Mouse (Mus musculus) urinary bladder, postnatal 36 days (tissue): ENCODE data around the gene Slc8b1.
"Not testable (repeated sequence)": the region's sequence is repeated elsewhere in the genome, so short reads cannot be mapped to it uniquely, and the experiment has no call there.

ENCODE experiments used
- DNase-seq, 2 experiments: peaks; one replicate each; pipeline ENCODE4 v3.0.0; 2022; ENCODE audit warnings: low spot score in 2 of 2, mixed read lengths in 1 of 2

The Slc8b1 gene

DNA sequence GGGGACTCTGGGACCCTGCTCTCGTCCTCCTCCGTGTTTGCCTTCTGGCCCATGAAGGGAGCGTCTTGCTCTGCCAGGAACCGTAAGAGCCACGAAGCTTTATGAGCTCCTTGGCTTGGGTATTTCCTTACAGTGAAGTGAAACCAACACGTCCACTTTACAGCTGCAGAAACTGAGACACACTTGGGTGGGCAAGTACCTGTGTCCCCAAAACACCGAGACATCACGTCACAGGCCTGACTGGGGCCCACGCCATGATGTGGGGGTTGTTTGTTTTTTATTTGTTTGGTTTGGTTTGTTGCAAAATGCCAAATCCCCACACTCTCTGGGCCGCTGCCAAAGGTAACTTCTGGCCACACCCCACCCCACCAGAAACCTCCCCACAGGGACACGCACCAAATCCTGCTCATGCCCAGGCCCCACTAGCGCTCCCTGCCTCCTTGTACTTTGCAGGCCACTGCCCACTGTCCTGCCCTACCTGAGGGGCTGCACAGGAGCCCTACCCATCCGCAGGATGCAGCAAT lies 15.2 kb upstream of the Slc8b1 start:
- DNase-seq, result no peak

DNA sequence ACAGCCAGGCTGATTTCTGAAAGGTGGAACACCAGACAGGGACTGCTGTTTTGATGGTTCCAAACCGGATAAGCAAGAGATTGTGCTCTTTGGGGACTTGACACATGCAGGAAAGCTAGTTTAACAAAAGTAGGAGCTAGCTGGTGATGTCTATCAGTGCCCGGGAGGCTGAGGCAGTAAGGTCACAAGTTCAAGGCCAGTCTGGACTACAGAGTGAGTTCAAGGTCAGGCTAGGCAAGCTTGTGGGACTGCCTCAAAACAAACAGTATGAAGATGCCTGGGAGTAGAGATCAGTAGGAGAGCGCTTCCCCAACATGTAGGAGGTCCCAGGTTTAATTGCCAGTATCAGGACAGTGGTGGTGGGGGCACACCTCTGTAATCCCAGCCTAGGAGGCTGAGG lies 13.9 kb upstream of the Slc8b1 start:
- no peak for DNase-seq

DNA sequence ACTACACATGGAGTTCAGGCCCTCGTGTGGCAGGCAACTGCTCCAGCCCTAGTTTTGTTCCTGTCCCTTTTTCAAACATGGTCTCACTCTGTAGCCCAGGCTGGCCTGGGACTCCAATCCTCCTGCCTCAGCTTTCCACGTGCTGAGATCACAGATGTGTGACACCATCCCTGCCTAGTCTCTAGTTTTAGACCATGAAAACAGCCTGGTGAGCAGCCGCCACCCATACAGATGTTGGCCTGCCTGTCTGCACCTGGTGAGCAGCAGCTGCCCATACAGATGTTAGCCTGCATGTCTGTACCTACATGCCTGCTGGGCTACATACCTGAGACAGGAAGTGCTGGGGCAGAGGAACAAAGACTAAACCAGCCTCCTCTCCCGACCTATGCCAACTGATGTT lies 11.8 kb upstream of the Slc8b1 start:
- no peak for DNase-seq

DNA sequence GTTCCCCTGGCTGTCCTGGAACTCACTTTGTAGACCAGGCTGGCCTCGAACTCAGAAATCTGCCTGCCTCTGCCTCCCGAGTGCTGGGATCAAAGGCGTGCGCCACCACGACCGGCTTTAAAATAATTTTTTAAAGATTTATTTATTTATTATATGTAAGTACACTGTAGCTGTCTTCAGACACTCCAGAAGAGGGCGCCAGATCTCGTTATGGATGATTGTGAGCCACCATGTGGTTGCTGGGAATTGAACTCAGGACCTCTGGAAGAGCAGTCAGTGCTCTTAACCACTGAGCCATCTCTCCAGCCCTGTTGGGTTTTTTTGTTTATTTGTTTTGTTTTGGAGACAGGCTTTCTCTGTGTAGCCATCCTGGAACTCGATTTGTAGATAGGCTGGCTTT lies 10.4 kb upstream of the Slc8b1 start:
- DNase-seq, result not testable (repeated sequence)

DNA sequence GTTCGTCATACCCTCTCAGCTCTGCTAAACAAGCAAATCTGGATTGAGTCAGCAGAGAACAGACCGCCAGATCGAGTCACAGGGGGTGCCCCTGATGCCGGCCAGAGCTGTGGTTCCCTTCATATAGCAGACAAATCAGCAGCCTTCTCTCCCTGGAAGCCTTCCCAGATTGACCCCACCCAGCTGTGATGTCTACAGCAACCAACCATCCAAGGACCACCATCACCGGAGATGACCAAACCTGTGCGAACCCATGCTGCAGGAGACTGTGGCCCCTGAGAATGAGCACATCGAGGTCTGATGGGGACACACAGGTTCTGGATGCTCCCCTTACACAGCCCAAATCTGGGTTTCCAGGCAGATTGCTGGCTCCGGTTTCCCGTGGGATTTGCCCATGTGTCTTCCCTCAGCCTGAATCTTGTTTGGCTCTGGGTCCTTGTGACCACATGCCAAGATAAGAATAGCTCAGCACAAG lies 8.8 kb upstream of the Slc8b1 start:
- DNase-seq, result no peak

DNA sequence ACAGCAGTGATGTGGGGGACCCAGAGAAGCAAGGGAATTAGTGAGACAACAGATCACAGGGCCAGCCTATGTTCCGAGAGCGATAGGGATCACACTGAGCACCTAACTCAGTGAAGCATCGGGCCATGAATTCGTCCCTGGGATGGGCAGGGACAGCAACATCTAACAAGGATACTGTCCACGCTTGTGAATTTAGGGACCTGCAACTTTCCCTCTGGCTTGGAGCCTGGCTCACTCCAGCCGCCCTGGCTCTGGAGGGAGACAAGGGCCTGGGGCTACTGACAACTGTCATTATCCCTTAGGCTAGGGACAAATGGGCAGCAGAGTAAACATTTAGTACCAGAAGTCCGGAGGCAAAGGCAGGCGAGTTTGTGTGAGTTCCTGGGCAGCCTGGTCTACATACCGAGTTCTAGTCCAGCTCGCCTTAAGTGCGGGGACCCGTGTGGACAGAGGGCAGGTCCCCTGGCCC lies 8.3 kb upstream of the Slc8b1 start:
- no peak for DNase-seq

DNA sequence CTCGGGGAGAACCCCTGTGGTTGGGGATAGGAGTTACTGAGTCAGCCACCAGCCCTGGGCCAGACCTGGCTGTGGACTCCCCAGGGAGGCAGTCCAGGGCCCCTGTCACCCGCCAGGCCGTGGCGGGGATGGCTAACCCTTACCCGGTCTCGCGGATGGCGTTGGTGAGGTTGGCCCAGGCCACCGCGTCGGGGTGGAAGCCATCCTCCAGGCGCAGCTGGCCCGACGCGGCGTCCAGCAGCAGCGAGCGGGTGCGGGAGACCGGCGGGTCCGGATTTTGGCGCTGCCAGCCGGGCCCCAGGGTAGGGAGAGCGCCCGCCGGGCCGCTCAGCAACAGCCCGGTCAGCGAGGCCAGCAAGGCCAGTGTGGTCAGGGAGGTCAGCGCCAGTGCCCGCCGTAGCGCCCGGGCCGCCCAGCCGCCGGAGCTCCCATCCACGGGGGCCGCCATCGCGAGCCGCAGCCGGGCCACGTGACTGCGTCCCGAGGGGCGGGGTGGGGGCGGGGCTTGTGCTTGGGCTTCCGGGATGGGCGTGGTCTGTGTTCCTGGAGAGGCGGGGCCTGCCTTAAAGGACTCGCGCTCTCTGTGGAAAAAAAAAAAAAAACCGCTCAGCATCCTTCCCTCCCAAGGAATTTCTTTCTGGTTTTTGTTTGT lies 7.7 kb upstream of the Slc8b1 start, which contains the start of gene Plbd2:
Plbd2 (minus strand) TSS at position 482 of the 652 bp plus-strand sequence.
- DNase-seq, result peak; percentile 56 to 80

DNA sequence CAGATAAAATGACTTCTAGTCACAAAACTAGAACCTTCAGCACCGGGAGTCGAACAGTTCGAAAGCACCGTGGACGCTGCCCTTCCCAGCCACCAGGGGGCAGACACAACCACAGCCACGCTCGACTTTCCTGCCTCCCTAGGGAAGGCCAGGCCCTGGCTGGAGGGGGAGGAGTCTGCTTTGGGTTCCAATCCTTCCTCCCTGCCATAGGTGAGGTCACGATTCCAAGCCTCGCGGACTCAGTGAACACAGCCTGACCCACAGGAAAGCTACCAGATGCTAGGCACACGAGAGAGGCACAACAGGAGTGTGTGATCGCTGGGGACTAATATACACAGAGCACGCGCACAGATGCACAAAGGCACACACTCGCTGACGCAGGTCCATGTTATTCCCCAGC lies 5.6 kb upstream of the Slc8b1 start:
- DNase-seq, result peak; percentile 76 to 86

DNA sequence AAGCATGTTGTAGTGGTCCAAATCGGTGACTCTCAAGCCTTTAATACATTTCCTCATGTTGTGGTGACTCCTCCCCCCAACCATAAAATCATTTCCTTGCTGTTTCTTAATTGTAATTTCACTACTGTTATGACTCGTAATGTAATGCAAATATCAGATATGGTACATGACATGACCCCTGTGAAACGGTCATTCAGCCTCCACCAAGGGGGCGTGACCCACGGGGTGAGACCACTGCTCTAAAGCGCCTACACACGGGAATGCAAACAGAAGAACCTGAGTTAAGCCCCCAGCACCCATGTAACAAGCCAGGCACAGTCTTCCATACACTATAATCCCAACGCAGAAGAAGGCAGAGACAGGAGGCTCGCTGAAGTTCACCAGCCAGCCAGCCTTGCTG lies 5.2 kb upstream of the Slc8b1 start:
- no peak for DNase-seq

DNA sequence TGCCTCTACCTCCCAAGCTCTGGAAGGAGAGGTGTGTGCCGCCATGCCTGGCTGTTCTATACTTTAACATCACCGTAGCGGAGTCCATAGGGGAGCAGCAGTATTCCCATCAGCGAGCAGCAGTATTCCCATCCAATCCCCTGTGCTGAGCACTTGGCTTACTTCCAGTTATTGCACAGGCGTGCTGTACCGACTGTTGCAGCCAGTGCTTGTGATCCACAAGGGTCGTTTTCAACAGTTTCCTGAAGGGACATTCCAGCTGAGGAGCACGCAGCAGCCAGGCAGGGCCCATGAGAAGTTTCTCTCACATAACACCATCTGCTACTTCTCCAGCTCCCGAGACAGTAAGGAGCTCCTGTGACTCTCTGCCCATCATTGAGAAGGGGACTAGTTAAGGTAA lies 4.5 kb upstream of the Slc8b1 start:
- no peak for DNase-seq

DNA sequence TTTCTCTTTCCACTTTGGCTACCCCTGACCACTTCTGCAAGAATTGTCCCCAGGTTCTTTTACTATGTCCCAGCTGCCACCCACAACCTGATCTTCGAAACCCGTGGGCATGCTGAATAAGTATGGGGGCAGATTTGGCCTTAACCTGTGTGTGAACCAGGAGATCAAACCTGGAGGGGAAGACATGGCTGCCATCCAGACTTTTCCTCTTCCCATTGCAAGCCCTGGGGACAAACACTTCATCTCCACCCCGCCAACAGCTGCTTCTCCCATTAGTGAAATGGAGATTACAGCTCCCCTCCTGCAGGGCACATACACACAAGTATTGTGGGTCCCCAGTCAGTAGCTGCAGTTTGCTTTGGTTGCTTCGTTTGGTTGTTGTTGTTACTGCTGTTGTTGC lies 3.7 kb upstream of the Slc8b1 start:
- DNase-seq, result no peak

DNA sequence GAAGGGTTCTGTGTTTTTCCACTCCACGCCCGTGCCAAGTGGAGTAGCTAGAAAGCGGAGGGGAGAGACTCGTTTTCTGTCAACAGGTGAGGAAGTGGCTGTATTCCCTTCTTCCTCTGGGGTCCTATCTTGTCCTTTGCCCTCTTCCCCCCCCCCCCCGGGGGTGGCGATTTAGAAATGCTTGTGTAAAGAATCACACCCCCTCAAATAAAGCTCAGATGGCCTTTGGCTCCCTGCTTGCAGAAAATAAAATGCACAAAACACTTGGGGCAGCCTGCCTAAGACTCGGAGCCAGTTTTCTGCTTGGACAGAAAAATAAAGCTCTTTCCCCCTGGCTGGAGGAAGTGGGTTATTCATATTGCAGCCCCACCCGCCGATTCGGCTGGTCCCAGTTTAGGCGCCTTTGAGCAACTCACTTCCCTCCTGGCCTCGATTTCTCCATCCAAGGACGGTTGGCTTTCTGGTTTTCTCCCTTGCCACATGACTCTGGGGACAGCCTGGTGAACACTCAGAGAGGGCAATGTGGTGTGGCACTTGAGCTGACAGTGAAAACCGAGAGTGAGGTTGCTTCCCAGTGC lies 764 bp downstream of the Slc8b1 start:
- peak in 1 of 2 experiments; percentile 58 for DNase-seq

DNA sequence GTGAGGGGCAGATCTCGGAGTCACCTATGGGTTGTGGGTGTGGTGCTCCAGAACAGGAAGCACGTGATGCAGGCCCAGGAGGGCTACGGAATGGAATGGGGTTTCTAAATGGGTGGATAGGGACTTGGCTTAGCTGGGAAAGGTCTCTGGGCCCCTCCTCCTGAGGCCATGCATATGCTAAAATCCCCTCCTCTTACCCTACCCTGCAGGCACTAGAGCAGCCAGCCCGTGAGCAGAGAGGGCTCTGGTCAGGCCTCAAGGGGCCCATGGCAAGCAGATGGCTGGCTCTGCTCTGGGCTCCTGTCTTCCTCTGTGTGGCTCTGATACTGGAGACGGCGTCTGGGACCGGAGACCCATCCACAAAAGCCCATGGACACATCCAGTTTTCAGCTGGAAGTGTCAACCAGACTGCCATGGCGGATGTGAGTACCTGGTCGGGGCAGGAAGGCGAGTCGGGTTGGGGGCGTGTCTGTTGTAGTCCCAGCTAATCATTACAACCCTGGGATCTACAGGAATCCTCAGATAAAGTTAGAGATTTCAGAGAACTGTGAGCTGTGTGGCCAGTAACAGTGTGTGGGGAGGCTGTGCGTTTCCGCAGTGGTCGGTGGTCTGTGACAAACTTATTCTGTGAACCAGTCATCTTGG lies 2.1 kb downstream of the Slc8b1 start:
- no peak for DNase-seq

DNA sequence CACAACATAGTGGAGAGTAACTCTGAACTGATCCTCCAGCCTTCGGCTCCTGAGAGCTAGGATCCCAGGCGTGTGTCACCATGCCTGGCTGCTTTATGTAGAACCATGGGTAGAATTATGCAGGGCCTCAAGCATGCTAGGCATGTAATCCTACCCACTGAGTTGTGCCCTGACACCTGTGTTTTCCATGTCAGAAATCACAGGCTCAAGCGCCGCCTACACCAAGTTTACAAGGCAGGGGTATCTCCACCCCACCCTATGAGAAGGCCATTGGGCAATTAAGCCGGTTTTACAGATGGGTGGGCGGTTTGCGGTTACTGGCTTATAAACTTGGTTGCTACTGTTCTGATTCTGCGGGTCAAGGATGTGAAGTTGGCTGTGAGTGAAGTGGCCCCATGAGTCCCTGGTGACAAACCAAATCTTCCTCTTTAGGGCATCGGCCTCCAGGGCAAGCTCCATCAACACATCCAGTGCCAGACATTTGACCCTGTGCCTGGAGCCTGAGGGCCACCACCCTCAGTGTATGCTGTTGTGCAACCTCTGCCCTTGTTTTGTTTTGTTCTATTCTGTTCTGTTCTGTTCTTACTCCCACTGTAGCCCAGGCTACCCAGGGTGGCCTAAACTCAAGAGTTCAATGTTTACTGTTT lies 3.2 kb downstream of the Slc8b1 start:
- peak in 1 of 2 experiments; percentile 44 for DNase-seq

DNA sequence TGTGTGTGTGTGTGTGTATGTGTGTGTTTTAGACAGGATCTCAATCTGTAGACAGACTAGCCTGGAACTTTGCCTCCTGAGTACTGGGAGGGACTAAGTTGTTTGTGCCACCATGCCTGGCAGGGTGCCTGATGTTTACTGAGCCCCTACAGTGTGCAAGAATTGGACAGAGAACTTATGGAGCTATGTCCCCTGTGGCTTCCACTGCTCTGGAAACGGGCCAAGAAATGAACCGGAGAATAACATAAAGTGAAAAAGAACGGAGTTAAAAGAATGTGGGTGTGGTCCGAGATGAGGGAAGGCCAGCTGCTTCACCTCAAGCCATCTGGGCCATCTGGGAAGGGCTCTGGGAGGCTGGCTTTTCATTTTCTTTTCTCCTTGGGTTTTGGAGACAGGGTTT lies 3.8 kb downstream of the Slc8b1 start:
- peak in 1 of 2 experiments; percentile 35 for DNase-seq

DNA sequence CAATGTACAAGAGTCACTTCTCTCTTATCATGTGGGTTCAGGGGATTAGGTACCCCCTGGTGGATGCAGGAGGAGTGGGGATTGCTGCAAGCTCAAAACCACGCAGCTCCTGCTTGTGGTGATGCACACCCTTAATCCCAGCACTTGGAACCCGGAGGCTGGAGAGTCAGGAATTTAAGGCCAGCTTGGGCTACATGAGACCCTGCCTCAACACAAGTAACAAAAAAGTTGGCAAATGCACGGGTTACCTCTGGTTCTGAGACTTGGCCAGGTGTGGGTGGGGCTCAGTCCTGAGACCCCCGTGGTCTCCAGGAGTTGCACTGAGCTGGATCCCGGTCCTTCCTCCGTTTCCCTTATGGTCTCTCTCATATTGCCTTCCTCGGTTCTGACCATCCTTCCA lies 4.5 kb downstream of the Slc8b1 start:
- no peak for DNase-seq

DNA sequence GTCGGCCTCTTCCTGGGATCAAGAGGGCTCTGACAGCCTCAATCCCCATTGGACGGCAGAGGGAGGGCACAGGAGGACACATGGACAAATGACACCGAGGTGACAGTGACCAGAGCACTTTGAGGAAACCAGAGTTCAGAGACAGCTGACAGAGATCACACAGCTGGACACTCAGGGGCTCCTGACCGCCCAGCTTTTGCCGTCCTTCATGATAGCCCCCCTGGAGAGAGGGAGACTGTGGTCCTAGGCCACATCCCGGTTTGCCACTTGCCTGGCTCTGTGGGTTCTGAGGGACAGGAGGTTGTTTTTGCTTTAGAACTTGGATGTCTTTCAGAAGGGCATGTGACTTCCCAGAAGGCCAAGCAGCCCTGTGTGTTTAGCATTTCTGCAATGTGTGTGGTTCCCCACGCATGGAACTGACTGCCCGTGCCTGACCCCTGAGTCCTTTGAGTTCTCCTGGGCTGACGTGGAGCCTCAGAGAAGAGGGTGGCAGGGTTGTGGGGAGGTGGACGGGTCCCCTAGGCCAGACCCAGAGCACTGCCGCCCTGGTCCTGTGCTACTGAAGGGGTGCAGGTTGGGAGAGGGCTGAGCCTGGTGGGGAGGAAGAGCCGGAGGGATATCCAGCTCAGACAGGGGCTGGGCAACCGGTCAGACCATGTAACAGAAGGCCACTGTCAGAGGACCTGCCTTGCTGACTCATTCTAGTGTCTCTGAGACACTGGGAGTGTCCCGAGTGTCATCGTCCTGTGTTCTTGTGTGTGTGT lies 5.4 kb downstream of the Slc8b1 start:
- DNase-seq, result peak; percentile 37 to 40

DNA sequence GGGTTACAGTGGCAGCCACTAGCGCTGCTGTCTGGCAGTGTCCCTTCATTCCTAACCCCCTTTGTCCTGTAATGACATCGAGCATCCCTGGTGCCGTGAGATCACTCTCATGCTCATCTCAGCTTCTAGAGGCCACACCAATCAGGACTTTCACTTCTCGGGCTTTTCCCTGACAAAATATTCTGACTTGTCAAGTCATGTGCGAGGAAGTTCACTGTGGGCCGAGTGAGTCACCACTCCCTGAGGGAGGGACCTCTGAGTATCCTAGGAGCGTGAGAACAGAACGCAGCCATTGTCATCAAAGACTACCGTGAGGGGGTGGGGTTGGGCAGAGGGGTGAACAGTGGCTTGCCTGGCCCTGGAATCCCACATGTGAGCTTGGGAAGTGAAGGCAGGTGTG lies 6.6 kb downstream of the Slc8b1 start:
- DNase-seq, result peak; percentile 54 to 74

DNA sequence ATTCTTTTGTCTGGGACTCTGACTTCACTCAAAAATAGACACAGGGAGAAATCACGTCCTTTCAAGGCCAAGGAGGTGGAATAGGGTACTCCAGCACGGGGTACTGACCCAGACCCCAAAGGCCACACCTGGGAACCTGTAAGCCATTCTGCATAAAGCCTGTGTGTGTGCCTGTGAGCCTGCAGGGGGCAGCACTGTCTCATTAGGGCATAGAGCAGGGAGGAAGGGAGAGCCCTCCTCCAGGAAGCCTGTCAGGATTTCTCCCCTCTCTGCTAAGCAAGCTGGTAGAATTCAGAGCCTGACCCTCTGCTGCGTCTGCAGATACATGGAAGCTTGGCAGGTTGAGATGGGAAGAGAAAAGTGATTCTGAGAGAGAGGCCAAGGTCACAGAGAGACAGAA lies 11.7 kb downstream of the Slc8b1 start:
- DNase-seq, result no peak

DNA sequence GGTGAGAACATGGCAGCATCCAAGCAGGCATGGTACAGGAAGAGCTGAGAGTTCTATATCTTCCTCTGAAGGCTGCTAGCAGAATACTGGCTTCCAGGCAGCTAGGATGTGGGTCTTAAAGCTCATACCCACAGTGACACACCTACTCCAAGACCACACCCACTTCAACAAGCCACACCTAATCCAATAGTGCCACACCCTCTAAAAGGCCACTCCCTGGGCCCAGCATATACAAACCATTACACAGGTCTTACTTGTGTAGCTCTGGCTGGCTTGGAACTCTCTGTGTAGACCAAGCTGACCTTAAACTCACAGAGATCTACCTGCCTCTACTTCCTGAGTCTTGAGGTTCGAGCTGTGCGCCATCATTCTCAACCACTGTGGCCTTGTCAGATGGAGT lies 13.8 kb downstream of the Slc8b1 start:
- DNase-seq, result no peak

DNA sequence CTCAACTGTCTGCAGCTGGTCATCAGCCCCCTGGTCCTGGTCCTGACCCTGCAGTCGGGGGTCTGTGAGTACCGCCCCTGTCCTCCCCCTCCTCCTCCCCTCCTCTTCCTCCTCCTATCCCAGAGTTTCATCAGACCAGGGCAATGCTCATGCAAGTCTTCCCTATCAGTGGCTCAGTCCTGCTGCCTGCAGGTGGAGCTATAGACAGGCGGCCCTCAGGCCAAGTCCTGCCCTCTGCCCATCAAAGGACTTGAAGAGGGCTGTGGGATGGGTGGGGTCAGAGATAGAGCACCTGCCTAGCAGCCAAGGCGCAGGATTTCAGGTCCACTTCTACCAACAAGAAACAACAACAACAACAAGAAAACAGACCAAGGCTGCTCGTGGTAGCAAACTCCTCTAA lies 14.8 kb downstream of the Slc8b1 start:
- DNase-seq, result no peak

DNA sequence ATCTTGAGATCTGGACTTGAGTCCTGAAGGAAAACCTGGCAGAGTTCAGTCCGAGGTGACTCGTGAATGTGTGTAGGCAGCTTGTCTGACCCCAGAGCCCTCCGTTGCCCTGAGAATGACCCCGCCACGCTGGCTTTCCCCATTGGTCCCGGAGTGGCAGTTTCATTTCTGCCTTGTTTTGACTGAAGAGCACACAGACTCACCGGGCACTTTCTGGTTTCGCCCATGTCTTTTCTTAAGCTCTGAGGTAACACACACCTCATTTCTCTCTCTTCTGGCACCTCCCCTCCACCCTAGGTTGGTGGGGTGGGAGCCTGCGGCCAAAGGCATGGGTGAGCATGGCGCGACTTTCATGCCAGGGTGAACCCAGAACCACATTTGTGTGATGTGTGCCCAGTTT lies 15.3 kb downstream of the Slc8b1 start:
- no peak for DNase-seq
